Mouse (Mus musculus): ENCODE results near the gene Atpif1. TPM values are rescaled to one million over a fixed set of nuclear protein-coding genes. Genes with fewer than 3 reads are reported as not detected.

The Atpif1 gene
- polyA plus RNA-seq, 1 experiment, result not detected

- Histone ChIP-seq H3K4me3 (ENCODE audit: insufficient read depth, low read depth, low read length) (peak overlapping the region; percentile 94), H3K4me1 (ENCODE audit: control insufficient read depth, insufficient read depth, low read length) (peaks cover 5% of the 10 kb centered on the region; the same call in 1 of the 2 replicates), H3K27ac (ENCODE audit: insufficient read depth, low read depth, low read length) (no peak overlapping the region)
- no peak for TF ChIP-seq CTCF (IDR thresholded peaks at IDR 0.05; ENCODE audit: insufficient read depth, low read depth, low read length)
- no peak for TF ChIP-seq POLR2A (IDR thresholded peaks at IDR 0.05; ENCODE audit: insufficient read depth, low read depth, low read length)
- WGBS, result 6% methylated on average over 5 of the region's 5 CpGs
Observed at GRCm38 (mm10) chr4:132532496-132532895, 963 bp downstream of the Atpif1 start.

DNA sequence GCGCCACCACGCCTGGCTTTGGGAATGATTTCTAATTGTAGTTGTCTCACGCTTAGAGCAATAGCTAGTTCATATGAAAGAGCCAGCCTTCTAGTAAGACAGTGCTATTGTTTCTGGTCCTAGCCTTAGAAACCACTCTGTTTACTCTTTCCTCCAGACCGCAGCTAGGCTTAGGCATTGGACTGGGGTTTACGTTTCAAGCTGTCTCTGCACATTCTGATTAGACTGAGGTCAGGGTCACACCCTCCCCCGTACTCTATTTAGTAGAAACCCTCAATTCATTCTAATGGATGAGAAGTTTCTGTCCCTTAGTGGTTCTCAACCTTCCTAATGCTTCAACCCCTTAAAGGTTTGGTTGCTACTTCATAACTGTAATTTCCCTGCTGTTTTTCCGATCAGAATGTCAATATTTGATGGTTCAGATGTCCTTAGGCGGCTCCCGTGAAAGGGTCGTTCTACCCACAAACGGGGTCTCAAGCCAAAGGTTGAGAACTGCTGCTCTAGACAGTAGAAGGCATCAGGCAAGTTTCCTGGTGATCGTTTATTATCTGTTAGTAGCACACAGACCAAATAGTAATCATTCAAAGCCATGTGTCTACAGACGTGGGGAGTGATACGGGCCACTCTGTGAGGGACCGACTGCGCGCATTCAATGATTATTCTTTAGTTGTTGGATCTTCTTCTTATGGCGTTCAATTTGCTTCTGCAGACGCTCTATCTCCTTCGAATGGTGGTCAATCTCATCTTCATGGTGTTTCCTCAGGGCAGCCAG lies 3.2 kb downstream of the Atpif1 start:
- no peak overlapping the region for H3K27ac ChIP-seq (ENCODE audit: insufficient read depth, low read depth, low read length)
- TF ChIP-seq POLR2A (IDR thresholded peaks at IDR 0.05; ENCODE audit: insufficient read depth, low read depth, low read length), result no peak
- TF ChIP-seq CTCF (IDR thresholded peaks at IDR 0.05; ENCODE audit: insufficient read depth, low read depth, low read length), result no peak
- H3K4me1 ChIP-seq (ENCODE audit: control insufficient read depth, insufficient read depth, low read length), result no peaks in the 10 kb centered on the region; the same call in 1 of the 2 replicates
- WGBS, result 96% methylated on average over 20 of the region's 20 CpGs
- no peak overlapping the region for H3K4me3 ChIP-seq (ENCODE audit: insufficient read depth, low read depth, low read length)

- Histone ChIP-seq H3K4me3 (ENCODE audit: insufficient read depth, low read depth, low read length) (no peak overlapping the region), H3K4me1 (ENCODE audit: control insufficient read depth, insufficient read depth, low read length) (peaks cover 2% of the 10 kb centered on the region; the same call in 1 of the 2 replicates), H3K27ac (ENCODE audit: insufficient read depth, low read depth, low read length) (no peak overlapping the region)
- TF ChIP-seq CTCF (IDR thresholded peaks at IDR 0.05; ENCODE audit: insufficient read depth, low read depth, low read length) (no peak), POLR2A (IDR thresholded peaks at IDR 0.05; ENCODE audit: insufficient read depth, low read depth, low read length) (no peak)
- 64% methylated on average over 4 of the region's 4 CpGs for WGBS
Observed at GRCm38 (mm10) chr4:132529344-132529743, 4.1 kb downstream of the Atpif1 start.

DNA sequence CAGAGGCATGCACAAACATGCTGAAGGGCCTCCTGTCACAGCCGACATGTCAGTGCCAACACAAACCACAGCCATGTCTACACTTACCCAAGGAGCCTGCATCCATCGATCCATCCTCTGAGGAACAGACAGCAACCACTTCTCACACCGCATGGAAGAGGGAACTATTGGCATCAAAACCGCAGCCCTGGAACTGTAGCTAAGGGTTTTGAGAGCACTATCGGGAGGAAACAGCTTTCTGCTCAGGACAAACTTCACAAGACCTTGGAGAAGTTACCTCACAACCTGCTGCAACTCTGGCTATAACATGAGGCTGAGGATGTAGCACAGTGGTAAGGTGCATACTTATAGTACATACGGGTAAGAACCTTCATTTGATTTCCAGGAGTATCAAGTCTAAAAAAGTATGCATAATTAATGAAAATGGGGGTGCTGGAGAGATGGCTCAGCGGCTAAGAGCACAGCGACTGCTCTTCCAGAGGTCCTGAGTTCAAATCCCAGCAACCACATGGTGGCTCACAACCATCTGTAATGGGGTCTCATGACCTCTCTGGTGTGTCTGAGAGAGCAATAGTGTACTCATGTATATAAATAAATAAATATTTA lies 5.4 kb downstream of the Atpif1 start:
- 87% methylated on average over 8 of the region's 8 CpGs for WGBS
- Histone ChIP-seq H3K4me3 (ENCODE audit: insufficient read depth, low read depth, low read length) (no peak overlapping the region), H3K4me1 (ENCODE audit: control insufficient read depth, insufficient read depth, low read length) (peaks cover 3% of the 10 kb centered on the region; the same call in 1 of the 2 replicates), H3K27ac (ENCODE audit: insufficient read depth, low read depth, low read length) (no peak overlapping the region)
- TF ChIP-seq CTCF (IDR thresholded peaks at IDR 0.05; ENCODE audit: insufficient read depth, low read depth, low read length) (no peak), POLR2A (IDR thresholded peaks at IDR 0.05; ENCODE audit: insufficient read depth, low read depth, low read length) (no peak)

DNA sequence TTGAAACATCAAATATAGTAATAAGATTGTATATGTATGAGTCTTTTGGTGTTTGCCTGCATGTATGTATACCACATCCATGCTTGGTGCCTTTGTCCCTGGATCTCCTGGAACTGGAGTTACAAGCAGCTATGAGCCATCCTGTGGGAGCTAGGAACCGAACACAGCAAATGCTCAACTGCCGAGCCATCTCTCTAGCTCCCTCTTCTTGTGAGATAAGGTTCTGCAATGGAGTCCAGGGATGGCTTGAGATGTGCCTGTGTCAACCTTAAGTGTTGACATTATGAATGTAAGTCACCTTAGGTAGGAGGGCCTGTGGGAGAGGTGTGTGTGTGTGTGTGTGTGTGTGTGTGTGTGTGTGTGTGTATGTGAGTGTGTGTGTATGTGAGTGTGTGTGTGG lies 6.8 kb downstream of the Atpif1 start:
- TF ChIP-seq CTCF (IDR thresholded peaks at IDR 0.05; ENCODE audit: insufficient read depth, low read depth, low read length) (no peak), POLR2A (IDR thresholded peaks at IDR 0.05; ENCODE audit: insufficient read depth, low read depth, low read length) (no peak)

GRCm38 (mm10) chr4:132524808-132525207 lies 8.7 kb downstream of the Atpif1 start:
- WGBS, result 38% methylated on average over 6 of the region's 6 CpGs
- Histone ChIP-seq H3K27ac (ENCODE audit: insufficient read depth, low read depth, low read length) (no peak overlapping the region), H3K4me1 (ENCODE audit: control insufficient read depth, insufficient read depth, low read length) (peaks cover 3% of the 10 kb centered on the region; the same call in 1 of the 2 replicates), H3K4me3 (ENCODE audit: insufficient read depth, low read depth, low read length) (no peak overlapping the region)
- no peak for TF ChIP-seq POLR2A (IDR thresholded peaks at IDR 0.05; ENCODE audit: insufficient read depth, low read depth, low read length)
- TF ChIP-seq CTCF (IDR thresholded peaks at IDR 0.05; ENCODE audit: insufficient read depth, low read depth, low read length), result no peak

More for the DNA sequence above, 6.8 kb downstream of the Atpif1 start:
- 56% methylated on average over 2 of the region's 2 CpGs for WGBS
- Histone ChIP-seq H3K4me1 (ENCODE audit: control insufficient read depth, insufficient read depth, low read length) (peaks cover 3% of the 10 kb centered on the region; the same call in 1 of the 2 replicates), H3K4me3 (ENCODE audit: insufficient read depth, low read depth, low read length) (no peak overlapping the region), H3K27ac (ENCODE audit: insufficient read depth, low read depth, low read length) (no peak overlapping the region)

DNA sequence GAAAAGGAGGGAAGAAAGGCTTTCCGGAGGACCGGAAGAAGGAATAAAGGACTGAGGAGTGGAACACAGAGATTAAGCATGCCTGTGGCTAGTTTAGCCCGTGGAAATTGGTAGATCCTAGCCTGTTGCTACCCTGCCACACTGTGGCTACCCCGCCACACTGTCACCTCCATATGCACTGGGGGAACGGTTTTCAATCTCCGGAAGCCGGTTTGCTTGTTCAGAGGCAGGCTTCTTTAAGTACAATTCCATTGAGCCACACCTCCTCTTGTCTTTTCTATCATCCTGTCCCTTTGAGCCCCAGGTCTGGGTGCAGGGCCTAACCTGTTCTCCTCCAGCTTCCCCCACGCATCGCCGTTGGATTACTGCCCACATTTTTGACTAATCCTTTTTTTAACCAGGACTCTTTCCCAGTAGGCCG lies 9.1 kb downstream of the Atpif1 start:
- Histone ChIP-seq H3K4me3 (ENCODE audit: insufficient read depth, low read depth, low read length) (no peak overlapping the region), H3K4me1 (ENCODE audit: control insufficient read depth, insufficient read depth, low read length) (peaks cover 3% of the 10 kb centered on the region; the same call in 1 of the 2 replicates), H3K27ac (ENCODE audit: insufficient read depth, low read depth, low read length) (no peak overlapping the region)
- TF ChIP-seq CTCF (IDR thresholded peaks at IDR 0.05; ENCODE audit: insufficient read depth, low read depth, low read length) (no peak), POLR2A (IDR thresholded peaks at IDR 0.05; ENCODE audit: insufficient read depth, low read depth, low read length) (no peak)
- WGBS, result 33% methylated on average over 11 of the region's 11 CpGs

DNA sequence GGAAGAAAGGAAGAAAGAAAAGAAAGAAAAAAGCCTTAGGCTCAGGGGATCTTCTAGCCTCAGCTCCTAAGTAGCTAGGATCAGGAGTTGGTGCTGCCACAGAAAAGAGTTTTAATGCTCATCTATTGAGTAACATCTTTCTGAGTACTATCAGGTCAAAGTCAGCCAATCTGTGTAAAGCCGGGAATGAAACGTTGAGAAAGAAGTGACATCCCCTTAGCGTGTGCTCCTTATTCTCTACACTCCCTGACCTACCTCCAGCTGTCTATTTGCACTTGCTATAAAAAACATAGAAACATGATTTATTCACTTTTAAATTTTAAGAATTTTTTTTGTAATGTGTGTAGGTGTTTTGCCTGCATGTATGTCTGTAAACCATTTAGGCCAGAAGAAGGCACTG lies 14.3 kb downstream of the Atpif1 start:
- Histone ChIP-seq H3K4me1 (ENCODE audit: control insufficient read depth, insufficient read depth, low read length) (peaks cover 2% of the 10 kb centered on the region; the same call in 1 of the 2 replicates), H3K4me3 (ENCODE audit: insufficient read depth, low read depth, low read length) (no peak overlapping the region), H3K27ac (ENCODE audit: insufficient read depth, low read depth, low read length) (no peak overlapping the region)
- 95% methylated on average over 3 of the region's 3 CpGs for WGBS
- TF ChIP-seq POLR2A (IDR thresholded peaks at IDR 0.05; ENCODE audit: insufficient read depth, low read depth, low read length), result no peak
- TF ChIP-seq CTCF (IDR thresholded peaks at IDR 0.05; ENCODE audit: insufficient read depth, low read depth, low read length), result no peak

DNA sequence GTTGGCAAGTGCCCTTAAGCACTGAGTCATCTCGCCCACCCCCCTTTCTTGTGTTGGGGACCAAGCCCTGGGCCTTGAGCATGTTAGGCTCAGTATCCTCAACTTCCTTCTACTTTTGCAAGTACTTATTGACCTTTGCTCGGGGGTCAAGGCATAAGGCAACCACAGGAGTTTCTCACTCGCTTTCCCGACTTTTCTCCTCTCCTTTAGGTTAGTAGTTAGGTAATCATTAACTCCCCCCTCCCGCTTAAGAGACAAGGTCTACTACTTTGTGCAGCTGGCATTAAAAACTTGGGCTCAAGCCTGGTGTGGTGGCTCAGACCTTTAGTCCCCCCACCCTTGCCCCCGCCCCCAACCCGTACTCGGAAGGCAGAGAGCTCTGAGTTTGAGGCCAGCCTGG lies 15.4 kb downstream of the Atpif1 start:
- 86% methylated on average over 8 of the region's 8 CpGs for WGBS
- H3K4me1 ChIP-seq (ENCODE audit: control insufficient read depth, insufficient read depth, low read length), result peaks cover 5% of the 10 kb centered on the region; the same call in 1 of the 2 replicates
- no peak for TF ChIP-seq POLR2A (IDR thresholded peaks at IDR 0.05; ENCODE audit: insufficient read depth, low read depth, low read length)
- TF ChIP-seq CTCF (IDR thresholded peaks at IDR 0.05; ENCODE audit: insufficient read depth, low read depth, low read length), result no peak
- no peak overlapping the region for H3K4me3 ChIP-seq (ENCODE audit: insufficient read depth, low read depth, low read length)
- H3K27ac ChIP-seq (ENCODE audit: insufficient read depth, low read depth, low read length), result no peak overlapping the region
